Mouse (Mus musculus) cerebellum, postnatal 4 days (tissue): ENCODE measurements around the gene Il1f8.
"Not testable (repeated sequence)": the region's sequence is repeated elsewhere in the genome, so short reads cannot be mapped to it uniquely, and the experiment has no call there.

Experiments used
- DNase-seq, 2 experiments: peaks; one replicate each; pipeline ENCODE4 v3.0.0; 2022; ENCODE audit warnings: low spot score in 2 of 2, mixed read lengths in 1 of 2

Gene Il1f8

GRCm38 (mm10) chr2:24152861-24153260, at the start of gene Il1f8:
Il1f8 (plus strand) TSS chr2:24153161.
- no peak for DNase-seq

GRCm38 (mm10) chr2:24103619-24104289, 49.2 kb upstream of the Il1f8 start:
- DNase-seq, result no peak

GRCm38 (mm10) chr2:24109085-24109484, 43.9 kb upstream of the Il1f8 start:
- DNase-seq, result no peak

GRCm38 (mm10) chr2:24134373-24134772, 18.6 kb upstream of the Il1f8 start:
- no peak for DNase-seq

GRCm38 (mm10) chr2:24181683-24182331, 28.8 kb downstream of the Il1f8 start:
- DNase-seq, result peak in 1 of 2 experiments; percentile 37

GRCm38 (mm10) chr2:24182423-24183147, 29.6 kb downstream of the Il1f8 start:
- not testable (repeated sequence) for DNase-seq

GRCm38 (mm10) chr2:24184092-24184491, 31.1 kb downstream of the Il1f8 start:
- not testable (repeated sequence) for DNase-seq

- no peak for DNase-seq
These were observed 33.2 kb downstream of the Il1f8 start, which contains the start of gene Il1f9 for GRCm38 (mm10) chr2:24186176-24186575. Il1f9 (plus strand) TSS chr2:24186476.

GRCm38 (mm10) chr2:24187585-24187984, 34.6 kb downstream of the Il1f8 start:
- no peak for DNase-seq

- no peak for DNase-seq
These were observed 35.2 kb downstream of the Il1f8 start for GRCm38 (mm10) chr2:24188189-24188588.
